Mouse (Mus musculus): ENCODE data around the gene Scn5a. TPM values are rescaled to one million over a fixed set of nuclear protein-coding genes. Genes with fewer than 3 reads are reported as not detected.

The Scn5a gene
- polyA plus RNA-seq, 1 experiment from 2014 or later: 0.27 TPM

GRCm38 (mm10) chr9:119523301-119523700 lies 55.5 kb downstream of the Scn5a start:
- ATAC-seq (ENCODE audit: low FRiP score, low TSS enrichment): no peak
- no peak overlapping the region for H3K4me3 ChIP-seq (ENCODE audit: low read length)
- no peaks in the 10 kb centered on the region for H3K9me3 ChIP-seq (ENCODE audit: control insufficient read depth, low read length)
- H3K9ac ChIP-seq (ENCODE audit: low read depth, low read length): no peak overlapping the region
- H3K36me3 ChIP-seq (ENCODE audit: control insufficient read depth, insufficient read depth, low read length): no peaks in the 10 kb centered on the region
- H3K4me1 ChIP-seq (ENCODE audit: control insufficient read depth, insufficient read depth, low read length): no peaks in the 10 kb centered on the region; the same call in 1 of the 2 replicates
- WGBS: 86% methylated on average over 8 of the region's 8 CpGs
- no peak overlapping the region for H3K27ac ChIP-seq (ENCODE audit: low read depth, low read length)
- no peaks in the 10 kb centered on the region for H3K27me3 ChIP-seq (ENCODE audit: control insufficient read depth, insufficient read depth, low read length)
- H3K4me2 ChIP-seq (replicated peaks; ENCODE audit: low read depth, low read length): no peak overlapping the region

GRCm38 (mm10) chr9:119519116-119519515 lies 59.7 kb downstream of the Scn5a start:
- Histone ChIP-seq H3K27me3 (ENCODE audit: control insufficient read depth, insufficient read depth, low read length) (no peaks in the 10 kb centered on the region), H3K36me3 (ENCODE audit: control insufficient read depth, insufficient read depth, low read length) (no peaks in the 10 kb centered on the region), H3K9me3 (ENCODE audit: control insufficient read depth, low read length) (no peaks in the 10 kb centered on the region), H3K9ac (ENCODE audit: low read depth, low read length) (no peak overlapping the region), H3K4me1 (ENCODE audit: control insufficient read depth, insufficient read depth, low read length) (peaks cover 5% of the 10 kb centered on the region; the same call in 1 of the 2 replicates), H3K4me3 (ENCODE audit: low read length) (no peak overlapping the region), H3K4me2 (replicated peaks; ENCODE audit: low read depth, low read length) (no peak overlapping the region), H3K27ac (ENCODE audit: low read depth, low read length) (no peak overlapping the region)
- WGBS: 54% methylated on average over 23 of the region's 23 CpGs
- ATAC-seq (ENCODE audit: low FRiP score, low TSS enrichment): no peak

DNA sequence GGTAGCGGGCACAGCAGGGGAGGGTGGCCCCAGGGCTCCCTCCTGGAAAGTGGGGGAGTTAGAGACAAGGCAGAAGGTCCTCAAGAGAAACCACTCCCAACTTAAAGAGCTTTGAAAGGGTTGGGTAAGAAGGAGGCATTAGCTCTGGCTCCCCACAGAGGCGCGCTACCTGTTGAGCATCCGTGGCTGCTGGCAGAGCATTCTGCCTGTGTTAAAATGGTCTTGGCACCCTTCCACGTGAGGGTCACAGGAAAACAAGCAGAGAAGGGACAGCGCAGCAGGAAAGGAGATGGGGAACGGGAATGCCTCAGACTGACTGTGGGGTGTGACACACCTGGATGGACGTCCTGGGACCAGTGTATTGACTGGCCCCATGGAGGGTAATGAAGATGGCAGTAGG lies 60.6 kb downstream of the Scn5a start:
- Histone ChIP-seq H3K4me2 (replicated peaks; ENCODE audit: low read depth, low read length) (no peak overlapping the region), H3K9ac (ENCODE audit: low read depth, low read length) (no peak overlapping the region; the same call in 1 of the 2 replicates), H3K27ac (ENCODE audit: low read depth, low read length) (no peak overlapping the region), H3K36me3 (ENCODE audit: control insufficient read depth, insufficient read depth, low read length) (no peaks in the 10 kb centered on the region), H3K4me1 (ENCODE audit: control insufficient read depth, insufficient read depth, low read length) (peaks cover 5% of the 10 kb centered on the region; the same call in 1 of the 2 replicates), H3K4me3 (ENCODE audit: low read length) (no peak overlapping the region), H3K9me3 (ENCODE audit: control insufficient read depth, low read length) (no peaks in the 10 kb centered on the region), H3K27me3 (ENCODE audit: control insufficient read depth, insufficient read depth, low read length) (no peaks in the 10 kb centered on the region)
- WGBS: 78% methylated on average over 8 of the region's 8 CpGs
- ATAC-seq (ENCODE audit: low FRiP score, low TSS enrichment): no peak

DNA sequence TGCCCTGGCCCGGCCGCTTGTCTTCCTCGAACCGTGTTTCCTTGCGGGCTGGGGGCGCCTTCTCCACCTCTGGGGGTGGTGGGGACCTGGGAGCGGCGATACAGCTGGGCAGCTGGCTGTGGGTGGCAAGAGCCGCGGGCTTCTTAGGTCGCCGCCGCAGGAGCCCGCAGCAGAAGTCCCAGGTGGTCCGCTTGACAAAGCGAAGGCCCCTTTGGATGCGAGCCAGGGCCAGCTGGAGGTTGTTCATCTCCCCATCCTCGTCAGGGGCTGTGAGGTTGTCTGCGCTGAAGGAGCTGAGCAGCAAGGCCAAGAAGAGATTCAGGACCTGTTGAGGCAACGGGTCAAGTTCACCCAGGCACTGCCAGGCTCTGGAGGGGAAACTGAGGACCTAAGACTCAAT lies 61.3 kb downstream of the Scn5a start:
- no peak for ATAC-seq (ENCODE audit: low FRiP score, low TSS enrichment)
- no peak overlapping the region for H3K4me2 ChIP-seq (replicated peaks; ENCODE audit: low read depth, low read length)
- WGBS: 39% methylated on average over 20 of the region's 20 CpGs

GRCm38 (mm10) chr9:119516815-119517214 lies 62.0 kb downstream of the Scn5a start:
- Histone ChIP-seq H3K4me1 (ENCODE audit: control insufficient read depth, insufficient read depth, low read length) (peaks cover 5% of the 10 kb centered on the region; the same call in 1 of the 2 replicates), H3K27me3 (ENCODE audit: control insufficient read depth, insufficient read depth, low read length) (no peaks in the 10 kb centered on the region), H3K36me3 (ENCODE audit: control insufficient read depth, insufficient read depth, low read length) (no peaks in the 10 kb centered on the region), H3K9ac (ENCODE audit: low read depth, low read length) (no peak overlapping the region), H3K9me3 (ENCODE audit: control insufficient read depth, low read length) (no peaks in the 10 kb centered on the region), H3K27ac (ENCODE audit: low read depth, low read length) (no peak overlapping the region), H3K4me3 (ENCODE audit: low read length) (no peak overlapping the region), H3K4me2 (replicated peaks; ENCODE audit: low read depth, low read length) (no peak overlapping the region)
- ATAC-seq (ENCODE audit: low FRiP score, low TSS enrichment): no peak
- 55% methylated on average over 5 of the region's 5 CpGs for WGBS

More for the DNA sequence above, 61.3 kb downstream of the Scn5a start:
- Histone ChIP-seq H3K4me3 (ENCODE audit: low read length) (no peak overlapping the region), H3K4me1 (ENCODE audit: control insufficient read depth, insufficient read depth, low read length) (peaks cover 5% of the 10 kb centered on the region; the same call in 1 of the 2 replicates), H3K9me3 (ENCODE audit: control insufficient read depth, low read length) (no peaks in the 10 kb centered on the region), H3K27me3 (ENCODE audit: control insufficient read depth, insufficient read depth, low read length) (no peaks in the 10 kb centered on the region), H3K27ac (ENCODE audit: low read depth, low read length) (no peak overlapping the region), H3K9ac (ENCODE audit: low read depth, low read length) (no peak overlapping the region), H3K36me3 (ENCODE audit: control insufficient read depth, insufficient read depth, low read length) (no peaks in the 10 kb centered on the region)

DNA sequence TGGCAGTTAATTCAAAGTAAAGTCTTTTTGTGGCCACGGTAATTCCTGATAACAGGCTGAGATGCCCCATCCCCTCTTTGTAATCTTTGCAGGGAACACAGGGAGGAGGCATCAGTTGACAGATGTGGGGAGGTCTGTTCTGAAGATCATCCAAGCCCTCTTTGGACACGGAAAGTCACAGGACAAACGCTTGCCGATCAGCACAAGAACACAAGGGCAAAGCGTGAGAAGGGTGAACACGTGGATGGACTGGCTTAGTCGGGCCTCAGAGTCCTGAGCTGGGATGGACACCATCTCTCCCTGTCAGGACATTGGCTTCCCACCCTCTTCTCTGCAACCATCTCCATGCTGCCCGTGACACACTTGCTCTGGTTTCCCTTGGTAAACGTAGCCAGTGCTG lies 63.4 kb downstream of the Scn5a start:
- no peaks in the 10 kb centered on the region for H3K9me3 ChIP-seq (ENCODE audit: control insufficient read depth, low read length)
- no peaks in the 10 kb centered on the region for H3K27me3 ChIP-seq (ENCODE audit: control insufficient read depth, insufficient read depth, low read length)
- no peak overlapping the region for H3K4me2 ChIP-seq (replicated peaks; ENCODE audit: low read depth, low read length)
- peaks cover 5% of the 10 kb centered on the region; the same call in 1 of the 2 replicates for H3K4me1 ChIP-seq (ENCODE audit: control insufficient read depth, insufficient read depth, low read length)
- no peak overlapping the region for H3K27ac ChIP-seq (ENCODE audit: low read depth, low read length)
- H3K4me3 ChIP-seq (ENCODE audit: low read length): no peak overlapping the region
- WGBS: 90% methylated on average over 9 of the region's 9 CpGs
- no peak for ATAC-seq (ENCODE audit: low FRiP score, low TSS enrichment)
- no peaks in the 10 kb centered on the region for H3K36me3 ChIP-seq (ENCODE audit: control insufficient read depth, insufficient read depth, low read length)
- no peak overlapping the region for H3K9ac ChIP-seq (ENCODE audit: low read depth, low read length)

DNA sequence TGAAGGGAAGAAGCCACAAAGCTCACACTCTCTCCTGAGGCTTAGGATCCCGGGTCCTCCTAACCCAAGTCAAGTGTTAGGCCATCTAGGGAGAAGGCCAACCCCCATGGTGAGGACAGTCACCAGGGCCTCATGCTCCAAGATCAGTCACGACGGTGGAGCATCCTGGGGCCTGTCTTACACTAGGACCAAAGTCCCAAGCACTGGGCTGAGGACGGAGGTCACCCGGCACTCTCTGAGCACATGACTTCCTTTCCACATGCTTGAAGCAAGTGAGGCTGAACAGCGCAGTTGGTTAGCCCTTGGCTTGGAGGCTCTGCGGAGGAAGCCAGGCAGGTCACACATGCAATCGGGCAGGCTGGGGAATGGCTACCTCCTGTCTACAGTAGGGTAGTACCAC lies 63.8 kb downstream of the Scn5a start:
- no peaks in the 10 kb centered on the region for H3K36me3 ChIP-seq (ENCODE audit: control insufficient read depth, insufficient read depth, low read length)
- ATAC-seq (ENCODE audit: low FRiP score, low TSS enrichment): no peak
- peaks cover 5% of the 10 kb centered on the region; the same call in 1 of the 2 replicates for H3K4me1 ChIP-seq (ENCODE audit: control insufficient read depth, insufficient read depth, low read length)
- WGBS: 86% methylated on average over 8 of the region's 8 CpGs
- no peak overlapping the region for H3K27ac ChIP-seq (ENCODE audit: low read depth, low read length)
- no peaks in the 10 kb centered on the region for H3K27me3 ChIP-seq (ENCODE audit: control insufficient read depth, insufficient read depth, low read length)
- no peak overlapping the region for H3K4me3 ChIP-seq (ENCODE audit: low read length)
- no peak overlapping the region for H3K4me2 ChIP-seq (replicated peaks; ENCODE audit: low read depth, low read length)
- H3K9ac ChIP-seq (ENCODE audit: low read depth, low read length): no peak overlapping the region
- H3K9me3 ChIP-seq (ENCODE audit: control insufficient read depth, low read length): no peaks in the 10 kb centered on the region

DNA sequence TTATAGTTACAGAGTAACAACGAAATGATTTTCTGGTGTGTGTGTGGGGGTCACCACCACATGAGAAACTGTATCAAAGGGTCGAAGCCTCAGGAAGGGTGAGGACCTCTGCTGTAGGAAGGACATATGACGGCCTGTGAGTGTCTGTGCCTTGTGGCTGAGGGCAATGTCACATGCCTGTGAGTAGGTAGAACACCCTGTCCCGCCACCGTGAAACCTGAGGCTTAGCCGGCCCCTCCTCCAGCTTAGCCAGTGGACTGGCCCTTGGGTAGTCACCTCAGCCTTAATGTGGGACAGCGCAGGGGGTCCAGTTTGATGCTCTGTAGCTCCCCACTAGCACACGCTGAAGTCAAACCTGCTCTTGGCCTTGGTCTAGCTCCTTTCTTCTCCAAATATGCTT lies 65.0 kb downstream of the Scn5a start:
- WGBS: 82% methylated on average over 8 of the region's 8 CpGs
- no peaks in the 10 kb centered on the region for H3K36me3 ChIP-seq (ENCODE audit: control insufficient read depth, insufficient read depth, low read length)
- H3K4me1 ChIP-seq (ENCODE audit: control insufficient read depth, insufficient read depth, low read length): 0 out of 2 replicates have a peak, but pooled peaks cover 5% of the 10 kb centered on the region
- no peak overlapping the region for H3K27ac ChIP-seq (ENCODE audit: low read depth, low read length)
- H3K4me3 ChIP-seq (ENCODE audit: low read length): no peak overlapping the region
- H3K9me3 ChIP-seq (ENCODE audit: control insufficient read depth, low read length): no peaks in the 10 kb centered on the region
- H3K27me3 ChIP-seq (ENCODE audit: control insufficient read depth, insufficient read depth, low read length): no peaks in the 10 kb centered on the region
- H3K4me2 ChIP-seq (replicated peaks; ENCODE audit: low read depth, low read length): no peak overlapping the region
- no peak overlapping the region for H3K9ac ChIP-seq (ENCODE audit: low read depth, low read length)
- no peak for ATAC-seq (ENCODE audit: low FRiP score, low TSS enrichment)

DNA sequence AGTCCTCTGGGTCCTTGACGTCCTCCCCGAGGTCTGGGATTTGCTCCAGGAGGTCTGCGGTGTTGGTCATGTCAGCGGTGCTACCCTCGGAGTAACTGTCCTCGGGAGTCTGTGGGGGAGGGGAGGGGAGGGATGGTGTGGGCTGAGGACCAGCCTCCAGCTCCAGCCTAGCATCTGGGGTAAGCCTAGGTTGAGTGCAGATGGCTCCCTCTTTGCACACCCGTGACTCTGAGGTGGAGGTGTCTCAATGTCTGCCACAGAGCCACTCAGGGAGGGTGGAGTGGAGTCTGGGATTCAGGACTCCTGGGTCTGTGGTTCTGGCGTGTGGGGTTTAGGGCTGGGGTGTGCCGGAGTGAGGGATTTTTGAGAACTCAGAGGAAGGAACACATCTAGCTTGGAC lies 65.8 kb downstream of the Scn5a start:
- WGBS: 86% methylated on average over 9 of the region's 9 CpGs
- Histone ChIP-seq H3K4me3 (ENCODE audit: low read length) (no peak overlapping the region), H3K9ac (ENCODE audit: low read depth, low read length) (no peak overlapping the region), H3K27ac (ENCODE audit: low read depth, low read length) (no peak overlapping the region), H3K4me1 (ENCODE audit: control insufficient read depth, insufficient read depth, low read length) (0 out of 2 replicates have a peak, but pooled peaks cover 5% of the 10 kb centered on the region), H3K27me3 (ENCODE audit: control insufficient read depth, insufficient read depth, low read length) (no peaks in the 10 kb centered on the region), H3K9me3 (ENCODE audit: control insufficient read depth, low read length) (no peaks in the 10 kb centered on the region), H3K4me2 (replicated peaks; ENCODE audit: low read depth, low read length) (no peak overlapping the region), H3K36me3 (ENCODE audit: control insufficient read depth, insufficient read depth, low read length) (no peaks in the 10 kb centered on the region)
- ATAC-seq (ENCODE audit: low FRiP score, low TSS enrichment): no peak
